Mouse (Mus musculus): ENCODE data around the gene Pus7.

DNA sequence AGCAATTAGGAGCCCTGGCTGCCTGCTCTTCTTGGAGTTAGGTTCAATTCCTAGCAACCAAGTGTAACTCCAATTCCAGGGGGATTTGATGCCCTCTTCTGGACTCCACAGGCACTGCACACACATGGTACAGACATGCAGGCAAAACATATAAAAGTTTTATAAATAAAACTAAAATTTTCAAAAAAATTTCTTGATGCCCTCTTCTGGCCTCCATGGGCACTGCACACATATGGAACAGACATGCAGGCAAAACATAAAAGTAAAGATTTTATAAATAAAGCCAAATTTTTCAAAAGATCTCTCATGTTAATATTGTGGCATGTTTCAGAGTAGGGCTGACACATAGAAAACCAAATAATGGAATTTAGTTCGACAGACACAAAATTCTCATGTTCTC lies 73.8 kb downstream of the Pus7 start:
- TF ChIP-seq TAL1 (IDR thresholded peaks at IDR 0.05; ENCODE audit: low read length) = no peak
- TF ChIP-seq GATA1 (IDR thresholded peaks at IDR 0.05; ENCODE audit: low read length) = no peak
